Mouse (Mus musculus): ENCODE results near the gene Plac8.

DNA sequence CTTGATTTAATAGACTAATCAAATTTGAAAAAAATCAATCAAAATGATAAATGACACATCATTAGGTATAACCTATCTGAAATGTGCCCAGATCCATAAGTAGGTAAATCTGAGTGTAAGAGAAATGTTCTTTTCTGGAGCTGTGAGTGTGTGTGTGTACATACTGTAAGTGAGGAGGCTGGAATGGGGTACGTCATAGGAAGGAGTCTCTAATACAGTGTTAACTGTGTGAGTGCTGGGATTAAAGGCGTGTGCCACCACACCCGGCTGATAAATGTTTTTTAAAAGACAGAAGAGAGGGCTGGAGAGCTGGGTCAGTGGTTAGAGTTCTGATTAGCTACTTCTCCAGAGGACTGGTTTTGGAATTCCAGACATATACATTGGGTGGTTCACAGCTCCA, 46.4 kb downstream of the Plac8 start:
- no peak for TF ChIP-seq POLR2A (IDR thresholded peaks at IDR 0.05; ENCODE audit: extremely low read depth, insufficient read depth, low read length)
- no peak for TF ChIP-seq CTCF (IDR thresholded peaks at IDR 0.05; ENCODE audit: low read depth, low read length)
